11 mouse cellular contexts compared by ENCODE assay signal in genomic region chr14:27070758-27071157, GRCm38 (mm10). TPM values are rescaled to one million over a fixed set of nuclear protein-coding genes. Genes with fewer than 3 reads are reported as not detected.
DNase-seq lines count a peak whose midpoint lies in the region; ATAC-seq lines count a peak whose summit lies in the region.
"Had no signal": no experiment of that assay in that cellular context is flagged by ENCODE, and none has a peak within 500 bp of the region (broad histone marks: within the 10 kb centered on the region; RNA-seq: fewer than 3 reads in every experiment).

No protein-coding gene starts in this region.

- ATAC-seq in hindbrain, embryonic 16.5 days: no peak
- ATAC-seq in hindbrain, embryonic 14.5 days (ENCODE audit: low FRiP score): no peak
- peak; percentile 44; the same call in 1 of the 2 replicates for ATAC-seq in kidney, embryonic 14.5 days (ENCODE audit: low FRiP score, low TSS enrichment)
- ATAC-seq in limb, embryonic 15.5 days (ENCODE audit: insufficient number of reproducible peaks, low FRiP score, low TSS enrichment, low read depth): no peak
- ATAC-seq in liver, embryonic 12.5 days: no peak
- ATAC-seq: CD4-positive, CD25-positive, alpha-beta regulatory T cell, adult 4 months had no signal

- H3K36me3 ChIP-seq in hindbrain, embryonic 16.5 days (ENCODE audit: control insufficient read depth, insufficient read depth, low read length): no peaks in the 10 kb centered on the region
- H3K36me3 ChIP-seq in hindbrain, embryonic 14.5 days (replicated peaks; ENCODE audit: control insufficient read depth, insufficient read depth): no peaks in the 10 kb centered on the region
- H3K36me3 ChIP-seq in embryonic facial prominence, embryonic 10.5 days (replicated peaks): 0 out of 2 replicates have a peak, but pooled peaks cover 5% of the 10 kb centered on the region
- H3K36me3 ChIP-seq in kidney, embryonic 14.5 days (ENCODE audit: control insufficient read depth, insufficient read depth, low read length): no peaks in the 10 kb centered on the region
- H3K36me3 ChIP-seq in limb, embryonic 15.5 days: no peaks in the 10 kb centered on the region
- no peaks in the 10 kb centered on the region for H3K36me3 ChIP-seq in liver, embryonic 12.5 days

- no peak overlapping the region for H3K27ac ChIP-seq in hindbrain, embryonic 16.5 days (ENCODE audit: low read depth, low read length)
- no peak overlapping the region for H3K27ac ChIP-seq in hindbrain, embryonic 14.5 days
- peak overlapping the region; percentile 81 for H3K27ac ChIP-seq in embryonic facial prominence, embryonic 10.5 days (replicated peaks)
- H3K27ac ChIP-seq in kidney, embryonic 14.5 days (ENCODE audit: low read depth, low read length): 0 out of 2 replicates have a peak overlapping the region, but pooled peaks have one; percentile 7
- peak overlapping the region; percentile 81 for H3K27ac ChIP-seq in limb, embryonic 15.5 days
- no peak overlapping the region for H3K27ac ChIP-seq in liver, embryonic 12.5 days
- H3K27ac ChIP-seq: liver, embryonic 14.5 days had no signal

- 0 out of 2 replicates have a peak overlapping the region, but pooled peaks have one; percentile 14 for H3K4me2 ChIP-seq in hindbrain, embryonic 16.5 days (ENCODE audit: low read length)
- H3K4me2 ChIP-seq in hindbrain, embryonic 14.5 days (replicated peaks): no peak overlapping the region
- peak overlapping the region; percentile 17; the same call in 1 of the 2 replicates for H3K4me2 ChIP-seq in kidney, embryonic 14.5 days (replicated peaks; ENCODE audit: low read depth, low read length)
- H3K4me2 ChIP-seq in limb, embryonic 15.5 days: no peak overlapping the region
- no peak overlapping the region for H3K4me2 ChIP-seq in liver, embryonic 12.5 days

- no peak overlapping the region for H3K4me3 ChIP-seq in hindbrain, embryonic 16.5 days (ENCODE audit: low read length)
- no peak overlapping the region for H3K4me3 ChIP-seq in hindbrain, embryonic 14.5 days (replicated peaks; ENCODE audit: low read length)
- H3K4me3 ChIP-seq in embryonic facial prominence, embryonic 10.5 days: 0 out of 2 replicates have a peak overlapping the region, but pooled peaks have one; percentile 16
- no peak overlapping the region for H3K4me3 ChIP-seq in kidney, embryonic 14.5 days (ENCODE audit: low read length)
- H3K4me3 ChIP-seq in limb, embryonic 15.5 days: no peak overlapping the region
- no peak overlapping the region for H3K4me3 ChIP-seq in liver, embryonic 12.5 days

- DNase-seq in hindbrain, embryonic 14.5 days (ENCODE audit: low spot score): no peak
- DNase-seq in embryonic facial prominence, embryonic 10.5 days (ENCODE audit: low spot score): peak; percentile 50
- DNase-seq in layer of hippocampus, postnatal 25 days (ENCODE audit: extremely low spot score in 1 of 2, low spot score in 1 of 2): no peak
- no peak for DNase-seq in layer of hippocampus, adult 8-10 months (ENCODE audit: low spot score in 2 of 2)
- DNase-seq: heart, postnatal 10 days had no signal

- H3K4me1 ChIP-seq in hindbrain, embryonic 16.5 days (ENCODE audit: control insufficient read depth, insufficient read depth, low read depth, low read length): peaks cover 32% of the 10 kb centered on the region
- H3K4me1 ChIP-seq in hindbrain, embryonic 14.5 days (replicated peaks; ENCODE audit: control insufficient read depth, insufficient read depth, low read length): peaks cover 62% of the 10 kb centered on the region
- H3K4me1 ChIP-seq in embryonic facial prominence, embryonic 10.5 days: peaks cover 100% of the 10 kb centered on the region
- peaks cover 67% of the 10 kb centered on the region for H3K4me1 ChIP-seq in kidney, embryonic 14.5 days (ENCODE audit: control insufficient read depth, insufficient read depth, low read length)
- H3K4me1 ChIP-seq in limb, embryonic 15.5 days: peaks cover 92% of the 10 kb centered on the region
- H3K4me1 ChIP-seq in liver, embryonic 12.5 days: peaks cover 19% of the 10 kb centered on the region; the same call in 1 of the 2 replicates

- WGBS in hindbrain, embryonic 16.5 days: 29% methylated on average over 9 of the region's 9 CpGs
- WGBS in hindbrain, embryonic 14.5 days: 28% methylated on average over 9 of the region's 9 CpGs
- 8% methylated on average over 9 of the region's 9 CpGs for WGBS in embryonic facial prominence, embryonic 10.5 days
- 13% methylated on average over 9 of the region's 9 CpGs for WGBS in kidney, embryonic 14.5 days
- 15% methylated on average over 9 of the region's 9 CpGs for WGBS in limb, embryonic 15.5 days
- 35% methylated on average over 9 of the region's 9 CpGs for WGBS in liver, embryonic 12.5 days (ENCODE audit: insufficient replicate concordance)

- no peaks in the 10 kb centered on the region for H3K27me3 ChIP-seq in hindbrain, embryonic 16.5 days (replicated peaks; ENCODE audit: control insufficient read depth, insufficient read depth, low read length)
- H3K27me3 ChIP-seq in hindbrain, embryonic 14.5 days (ENCODE audit: control insufficient read depth, insufficient read depth, low read length): no peaks in the 10 kb centered on the region
- H3K27me3 ChIP-seq in embryonic facial prominence, embryonic 10.5 days (replicated peaks; ENCODE audit: low read depth, poor library complexity, severe bottlenecking): no peaks in the 10 kb centered on the region
- no peaks in the 10 kb centered on the region for H3K27me3 ChIP-seq in kidney, embryonic 14.5 days (ENCODE audit: control insufficient read depth, insufficient read depth, low read length)
- H3K27me3 ChIP-seq in limb, embryonic 15.5 days: no peaks in the 10 kb centered on the region
- H3K27me3 ChIP-seq in liver, embryonic 12.5 days (replicated peaks): peaks cover 12% of the 10 kb centered on the region; the same call in 1 of the 2 replicates

- H3K9ac ChIP-seq in hindbrain, embryonic 16.5 days (ENCODE audit: low read depth, low read length): no peak overlapping the region
- H3K9ac ChIP-seq in hindbrain, embryonic 14.5 days: no peak overlapping the region
- no peak overlapping the region for H3K9ac ChIP-seq in kidney, embryonic 14.5 days (ENCODE audit: low read depth, low read length)
- H3K9ac ChIP-seq in limb, embryonic 15.5 days: no peak overlapping the region
- no peak overlapping the region for H3K9ac ChIP-seq in liver, embryonic 12.5 days
- H3K9ac ChIP-seq: liver, embryonic 14.5 days had no signal

- H3K9me3 ChIP-seq in hindbrain, embryonic 16.5 days (ENCODE audit: control insufficient read depth, low read length): no peaks in the 10 kb centered on the region
- H3K9me3 ChIP-seq in hindbrain, embryonic 14.5 days (ENCODE audit: control insufficient read depth, low read length): no peaks in the 10 kb centered on the region
- H3K9me3 ChIP-seq in embryonic facial prominence, embryonic 10.5 days: no peaks in the 10 kb centered on the region
- no peaks in the 10 kb centered on the region for H3K9me3 ChIP-seq in kidney, embryonic 14.5 days (ENCODE audit: control insufficient read depth, low read length)
- no peaks in the 10 kb centered on the region for H3K9me3 ChIP-seq in limb, embryonic 15.5 days
- H3K9me3 ChIP-seq in liver, embryonic 12.5 days (replicated peaks): no peaks in the 10 kb centered on the region

RNA-seq across cellular contexts. Expression of gene Il17rd, which starts 32.0 kb away (rescaled TPM):
- 2.5 and 2.8 TPM in 2 replicates for polyA plus RNA-seq in hindbrain, embryonic 16.5 days (2015; fragmentation: Nextera tagmentation; extraction: Ambion mirVana)
- 2.8 TPM in 2 replicates for polyA plus RNA-seq in hindbrain, embryonic 14.5 days (2014; fragmentation: Nextera tagmentation; extraction: Ambion mirVana)
- 9.6 and 10.1 TPM in 2 replicates for polyA plus RNA-seq in embryonic facial prominence, embryonic 10.5 days (2016; fragmentation: Nextera tagmentation; extraction: Ambion mirVana)
- polyA plus RNA-seq in kidney, embryonic 14.5 days (2014; fragmentation: Nextera tagmentation; extraction: Ambion mirVana): 6.8 and 9.2 TPM in 2 replicates
- 4.7 and 5.7 TPM in 2 replicates for polyA plus RNA-seq in limb, embryonic 15.5 days (2015; fragmentation: Nextera tagmentation; extraction: Ambion mirVana)
- total RNA-seq in layer of hippocampus, postnatal 25 days (2021): 1 to 10 TPM; 3.1 to 3.9 TPM
- polyA plus RNA-seq in liver, embryonic 12.5 days (2016; fragmentation: Nextera tagmentation; extraction: Ambion mirVana): 0.27 and 0.32 TPM in 2 replicates
- total RNA-seq in layer of hippocampus, adult 8-10 months (2022): 1 to 10 TPM; 3.0 to 4.5 (median 3.5) TPM

RNA-seq across cellular contexts. Expression of gene Arhgef3, which starts 43.9 kb away (rescaled TPM):
- polyA plus RNA-seq in hindbrain, embryonic 16.5 days (2015; fragmentation: Nextera tagmentation; extraction: Ambion mirVana): 16.0 and 18.4 TPM in 2 replicates
- 11.8 and 17.3 TPM in 2 replicates for polyA plus RNA-seq in hindbrain, embryonic 14.5 days (2014; fragmentation: Nextera tagmentation; extraction: Ambion mirVana)
- 3.8 and 4.0 TPM in 2 replicates for polyA plus RNA-seq in embryonic facial prominence, embryonic 10.5 days (2016; fragmentation: Nextera tagmentation; extraction: Ambion mirVana)
- 7.7 and 15.0 TPM in 2 replicates for polyA plus RNA-seq in kidney, embryonic 14.5 days (2014; fragmentation: Nextera tagmentation; extraction: Ambion mirVana)
- polyA plus RNA-seq in limb, embryonic 15.5 days (2015; fragmentation: Nextera tagmentation; extraction: Ambion mirVana): 19.7 and 19.9 TPM in 2 replicates
- 10 to 100 TPM; 61.4 to 77.2 TPM for total RNA-seq in layer of hippocampus, postnatal 25 days (2021)
- polyA plus RNA-seq in liver, embryonic 12.5 days (2016; fragmentation: Nextera tagmentation; extraction: Ambion mirVana): 5.5 and 5.6 TPM in 2 replicates
- 10 to 100 TPM; 68.5 to 86.1 (median 79.8) TPM for total RNA-seq in layer of hippocampus, adult 8-10 months (2022)

Comparison
In these comparisons a context has a peak if more than half of its experiments do, and no peak if none do; other contexts are left out.
1. H3K4me2 ChIP-seq: peak in hindbrain, embryonic 16.5 days (single experiment) and kidney, embryonic 14.5 days (single experiment); none in hindbrain, embryonic 14.5 days (single experiment), limb, embryonic 15.5 days (single experiment) and liver, embryonic 12.5 days (single experiment).
2. H3K27ac ChIP-seq: peak in embryonic facial prominence, embryonic 10.5 days (single experiment), kidney, embryonic 14.5 days (single experiment) and limb, embryonic 15.5 days (single experiment); none in hindbrain, embryonic 16.5 days (single experiment), hindbrain, embryonic 14.5 days (single experiment) and liver, embryonic 12.5 days (single experiment).